Mouse (Mus musculus) adrenal gland (tissue): Measurements from ENCODE around the gene Tacr2.

Experiments
- intact Hi-C: fragments of 180-260 bp; cut with DNase I; formaldehyde crosslinking; loops from one replicate; pipeline ENCODE4 v1.15.1; 2025

The Tacr2 gene

DNA sequence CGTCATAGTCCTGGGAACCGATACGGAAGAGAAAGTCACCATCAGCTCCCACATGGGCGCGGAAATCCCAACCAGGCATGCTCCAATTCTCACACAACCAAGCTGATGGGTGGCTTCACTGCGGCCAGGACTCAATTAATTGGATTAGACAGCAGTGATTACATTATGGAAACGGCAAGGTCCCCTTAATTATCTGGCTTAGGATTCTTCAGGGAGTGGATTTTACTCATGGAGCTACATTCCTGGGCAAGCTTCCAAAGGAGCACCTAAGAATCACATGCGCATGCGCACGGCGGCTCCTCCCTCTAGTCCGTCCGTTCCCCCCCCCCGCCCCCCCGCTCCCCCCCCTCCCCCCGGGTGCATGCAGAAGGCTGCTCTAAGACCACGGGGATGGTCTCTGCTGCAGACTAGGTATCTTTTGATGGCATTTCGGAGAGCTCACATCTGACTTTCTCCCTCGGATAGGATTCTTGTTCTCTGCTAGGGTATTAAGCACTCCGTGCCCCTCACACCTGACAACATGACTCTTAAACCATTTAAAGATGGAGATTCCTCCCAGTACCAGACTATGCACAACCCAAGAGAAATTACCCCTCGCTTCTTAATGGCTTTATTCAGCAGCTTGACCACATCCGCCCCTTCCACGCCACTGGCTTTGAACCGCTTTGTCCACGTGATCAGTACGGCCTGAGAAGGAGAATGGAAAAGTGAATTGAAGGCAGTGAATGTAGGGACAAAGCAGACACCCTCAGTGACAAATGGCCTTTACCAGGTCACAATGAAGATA, 44.0 kb downstream of the Tacr2 start:
- intact Hi-C loops: no loop called here

DNA sequence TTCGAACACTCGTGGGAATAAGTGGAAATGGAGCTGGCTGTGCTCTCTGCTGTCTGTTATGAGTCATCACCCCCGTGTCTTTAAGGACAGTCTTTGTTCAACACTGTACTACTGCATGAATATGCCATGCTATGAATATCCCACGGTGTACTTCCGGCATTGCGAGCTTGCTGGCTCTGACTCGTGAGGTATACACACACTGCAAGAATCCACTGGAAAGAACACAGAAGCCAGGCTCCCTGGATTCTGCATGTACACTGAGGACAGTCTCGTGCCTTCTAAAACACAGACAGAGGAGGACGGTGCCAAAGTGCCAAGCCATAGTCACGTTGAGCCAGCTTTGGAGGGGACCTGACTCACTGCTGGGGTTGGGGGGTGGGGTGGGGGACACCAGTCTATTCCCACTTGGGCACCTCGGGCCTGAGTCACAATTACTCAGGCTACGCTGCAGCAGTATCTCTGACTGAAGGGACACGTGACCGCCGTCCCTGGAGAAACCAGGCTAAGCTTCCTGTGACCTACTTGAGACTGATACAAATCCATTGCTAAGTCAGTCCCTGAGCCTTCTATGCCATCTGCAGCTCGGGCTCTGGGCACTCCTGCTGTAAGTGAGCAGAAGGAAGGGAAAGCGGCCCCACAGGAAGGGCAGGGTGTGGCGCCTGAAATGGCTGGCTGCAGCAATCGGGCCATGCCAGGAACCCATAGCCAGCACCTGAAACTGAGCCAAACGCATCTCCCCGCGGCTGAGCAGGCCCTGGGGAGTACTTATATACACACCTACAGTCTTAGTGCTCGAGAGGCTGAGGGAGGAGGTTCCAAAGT, 48.0 kb downstream of the Tacr2 start:
- intact Hi-C loops: no loop called here

DNA sequence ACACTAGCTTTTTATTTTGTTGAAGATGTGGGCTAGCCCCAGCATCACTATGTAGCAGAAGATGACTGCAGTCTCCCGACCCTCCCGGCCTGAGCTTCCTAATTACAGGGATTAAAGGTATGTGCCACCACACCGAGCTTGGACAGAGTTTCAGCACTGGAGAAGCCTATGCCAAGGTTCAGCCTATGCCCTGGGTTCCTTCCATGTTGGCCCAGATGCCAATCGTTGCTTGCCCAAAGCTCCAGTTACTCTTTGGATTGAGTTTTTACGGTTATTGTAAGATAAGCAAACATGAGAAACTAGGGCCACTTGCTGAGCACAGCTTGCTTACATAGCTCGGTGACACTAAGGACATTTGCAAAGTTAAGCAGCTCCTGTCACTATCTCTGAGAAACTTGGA, 52.9 kb downstream of the Tacr2 start:
- intact Hi-C loops: no loop called here

DNA sequence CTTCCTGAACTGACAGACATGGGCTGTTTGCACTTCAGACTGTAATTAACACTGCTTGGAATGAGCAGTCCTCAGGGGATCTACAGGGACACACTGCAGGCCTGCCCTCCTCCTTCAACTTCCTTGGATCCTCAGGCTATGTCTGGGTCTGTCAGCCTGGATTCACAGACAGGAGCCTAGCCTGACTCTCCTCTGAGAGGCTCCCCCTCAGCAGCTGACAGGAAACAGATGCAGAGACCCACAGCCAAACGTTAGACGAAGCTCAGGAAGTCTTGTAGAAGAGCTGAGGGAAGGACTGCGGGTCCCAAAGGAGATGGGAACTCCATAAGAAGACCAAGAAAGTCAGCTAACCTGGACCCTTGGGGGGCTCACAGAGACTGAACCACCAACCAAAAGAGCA, 54.2 kb downstream of the Tacr2 start:
- intact Hi-C loops: no loop called here

DNA sequence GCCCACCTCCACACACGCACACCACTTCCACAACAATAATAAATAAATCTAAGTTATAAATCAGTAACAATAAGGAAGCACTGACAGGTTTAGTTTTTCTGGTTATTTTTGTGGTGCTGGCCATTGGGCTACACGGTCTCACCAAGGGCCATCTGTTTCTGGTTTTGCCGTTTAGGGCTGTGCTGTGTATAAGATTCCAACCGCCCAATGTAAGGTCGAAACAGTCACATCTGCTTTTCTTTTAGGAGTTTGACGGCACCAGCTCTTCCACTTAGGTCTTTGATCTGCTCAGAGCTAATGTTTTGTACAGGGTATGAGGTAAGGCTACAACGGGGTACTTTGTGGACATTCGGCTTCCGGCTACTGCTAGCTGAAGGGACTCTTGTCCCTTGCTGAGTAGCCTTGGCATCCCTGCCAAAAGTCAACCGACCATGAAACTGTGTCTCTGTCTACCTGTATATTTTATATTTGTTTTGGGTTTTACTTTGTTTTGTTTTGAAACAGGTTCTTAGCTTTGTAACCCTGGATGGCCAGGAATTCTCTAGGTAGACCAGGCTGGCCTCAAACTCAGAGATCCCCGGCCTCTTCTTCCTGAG, 56.8 kb downstream of the Tacr2 start:
- intact Hi-C loops: no loop called here

DNA sequence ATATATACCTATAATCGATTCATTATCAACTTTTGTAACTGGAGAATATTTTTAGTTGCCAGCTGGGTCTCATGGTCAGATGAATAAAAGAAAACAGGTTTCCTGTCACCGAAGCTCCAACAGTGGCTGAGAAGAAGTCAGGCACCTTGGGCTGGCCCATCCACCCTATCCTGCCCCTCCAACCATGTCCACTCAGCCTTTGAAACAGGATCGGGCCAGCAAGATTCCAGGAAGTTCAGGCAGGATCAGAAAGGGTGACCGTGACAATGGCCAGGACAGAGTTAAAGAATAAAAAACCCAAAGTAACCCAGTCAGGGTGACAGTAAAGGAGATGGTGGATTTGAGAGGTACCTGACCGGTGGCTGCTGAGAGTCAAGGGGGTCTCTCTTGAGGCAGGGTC, 57.4 kb downstream of the Tacr2 start:
- intact Hi-C loops: no loop called here

DNA sequence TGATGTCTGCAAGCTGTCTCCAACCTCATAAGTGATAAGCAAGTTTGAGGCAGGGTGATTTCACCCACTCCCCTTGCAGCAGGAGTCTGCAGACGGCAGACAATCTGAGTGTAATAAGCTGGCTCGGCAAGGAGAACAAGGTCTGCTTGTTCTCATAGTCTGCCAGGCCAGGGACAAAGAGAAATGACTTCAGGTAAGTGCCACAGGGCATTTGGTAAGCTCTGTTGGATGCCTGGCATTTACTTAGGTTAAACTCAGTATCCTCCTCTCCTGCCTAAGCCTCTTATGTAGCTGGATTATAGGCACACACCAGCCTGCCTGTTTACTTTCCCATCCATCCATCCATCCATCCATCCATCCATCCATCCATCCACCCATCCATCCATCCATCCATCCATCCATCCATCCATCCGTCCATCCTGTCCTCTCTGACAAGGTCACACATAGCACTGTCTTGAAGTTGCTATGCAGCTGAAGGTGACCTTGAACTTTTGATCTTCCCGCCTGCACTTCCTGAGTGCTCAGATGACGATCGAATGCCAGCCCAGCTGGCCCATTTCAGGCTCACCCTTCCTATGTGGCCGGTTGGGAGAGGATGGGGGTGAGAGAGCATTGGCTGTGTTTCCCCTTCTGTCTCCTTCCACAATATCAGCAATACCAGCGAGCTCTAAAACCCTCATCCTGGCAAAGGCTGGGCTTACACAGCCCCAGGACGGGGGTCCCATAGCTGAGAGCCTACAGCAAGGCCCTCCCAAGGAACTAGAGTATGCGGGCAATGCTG, 58.2 kb downstream of the Tacr2 start:
- intact Hi-C loops: no loop called here

DNA sequence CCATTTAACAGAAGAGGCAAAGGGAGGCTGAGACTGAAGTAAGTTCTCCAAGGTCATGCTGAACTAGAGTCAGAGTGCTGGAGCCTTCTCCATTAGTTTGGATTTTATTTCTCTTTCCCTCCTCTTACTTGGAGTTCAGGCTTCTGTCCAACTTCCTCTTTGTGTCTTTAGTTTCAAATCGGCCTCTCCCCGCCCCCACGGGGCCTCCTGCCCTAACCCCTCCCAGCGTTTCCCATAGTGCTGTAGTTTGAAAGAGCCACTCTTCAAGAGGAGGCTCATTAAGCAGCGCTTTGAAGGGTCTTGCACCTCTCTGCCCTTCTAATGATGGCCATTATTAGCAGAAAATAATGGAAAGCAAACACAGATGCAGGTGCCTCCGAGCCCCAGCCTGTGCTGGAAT, 59.2 kb downstream of the Tacr2 start:
- intact Hi-C loops: no loop called here

DNA sequence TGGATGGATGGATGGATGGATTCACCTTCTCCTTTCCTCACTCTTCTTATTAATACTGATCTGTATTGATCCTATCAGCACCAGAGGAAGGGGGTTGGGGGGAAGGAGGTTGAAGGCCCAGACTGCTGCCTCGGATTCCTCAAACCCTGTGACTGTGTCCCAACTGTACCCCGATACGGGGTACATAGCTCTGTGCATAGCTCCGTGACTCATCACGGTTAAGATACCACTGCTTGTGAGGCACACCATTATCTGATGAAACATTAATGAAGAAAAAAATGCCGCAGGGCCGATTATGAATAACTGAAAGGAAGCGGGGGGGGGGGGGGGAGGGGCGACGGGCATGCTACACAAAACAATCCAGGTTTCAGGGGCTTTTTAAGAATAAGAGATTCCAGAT, 60.9 kb downstream of the Tacr2 start:
- intact Hi-C loops: no loop called here

DNA sequence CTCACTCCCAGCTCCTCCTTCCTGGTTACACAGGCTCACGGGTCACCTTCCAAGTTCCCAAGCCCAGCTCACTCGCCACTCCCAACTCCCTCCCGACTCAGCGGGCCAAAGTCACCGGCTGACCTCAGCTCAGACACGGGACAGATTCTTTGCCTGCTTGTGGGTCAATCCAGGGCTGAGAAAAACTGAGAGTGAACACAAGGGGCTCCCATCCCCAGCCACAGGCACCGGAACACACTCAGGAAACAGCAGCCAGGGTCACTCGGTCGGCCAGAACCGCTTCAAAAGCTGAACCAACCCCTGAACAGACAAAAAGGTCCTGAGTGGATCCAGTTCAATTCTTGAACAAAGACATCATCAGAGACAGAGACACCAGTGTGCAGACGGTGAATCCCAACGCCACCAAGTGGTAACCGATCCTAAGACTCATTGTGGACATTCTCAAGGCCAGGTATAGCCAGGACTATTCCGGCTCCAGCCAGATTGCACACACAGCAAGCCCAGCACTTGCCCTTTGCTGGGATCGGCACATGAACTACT, 61.7 kb downstream of the Tacr2 start:
- intact Hi-C loops: no loop called here
